Mouse (Mus musculus) bone marrow macrophage, adult 2 months (primary cell): ENCODE results near the gene Cbll1. TPM values are rescaled to one million over a fixed set of nuclear protein-coding genes. Genes with fewer than 3 reads are reported as not detected.

Experiments
- H3K27ac ChIP-seq: 2 replicates; pipeline ENCODE4 v1.5.1; 2012; ENCODE audit warnings: low read depth, low read length; ENCODE audit not compliant: insufficient read depth
- H3K4me1 ChIP-seq: 2 replicates; pipeline ENCODE4 v1.6.1; 2012; ENCODE audit warnings: low read length; ENCODE audit not compliant: control insufficient read depth, insufficient read depth
- H3K4me3 ChIP-seq: 2 replicates; pipeline ENCODE4 v1.5.1; 2012; ENCODE audit warnings: mild to moderate bottlenecking, low read length, moderate library complexity; ENCODE audit not compliant: insufficient read depth
- CTCF ChIP-seq: IDR thresholded peaks from 2 replicates; pipeline ENCODE4 v1.5.1; 2012; ENCODE audit warnings: low read depth, mild to moderate bottlenecking, low read length, moderate library complexity
- POLR2A ChIP-seq: IDR thresholded peaks from 2 replicates; pipeline ENCODE4 v1.6.1; 2012; ENCODE audit warnings: mild to moderate bottlenecking, low read depth, low read length, borderline replicate concordance
- polyA plus RNA-seq: library from polyadenylated mRNA; stranded (reverse); fragments of >200 nt; gene quantifications from 2 replicates; pipeline ENCODE4 v1.2.4, GENCODE M21; 2012; ENCODE audit not compliant: missing spikeins, insufficient read depth, insufficient read length

The Cbll1 gene
- polyA plus RNA-seq, 1 experiment: 24.7 TPM

GRCm38 (mm10) chr12:31527407-31527806 lies 28.0 kb upstream of the Cbll1 start:
- H3K27ac ChIP-seq: no peak overlapping the region
- TF ChIP-seq POLR2A (no peak), CTCF (no peak)
- no peaks in the 10 kb centered on the region for H3K4me1 ChIP-seq
- no peak overlapping the region for H3K4me3 ChIP-seq

GRCm38 (mm10) chr12:31521371-31521770 lies 22.0 kb upstream of the Cbll1 start:
- no peak overlapping the region for H3K27ac ChIP-seq
- H3K4me1 ChIP-seq: no peaks in the 10 kb centered on the region
- no peak overlapping the region for H3K4me3 ChIP-seq
- TF ChIP-seq POLR2A: no peak

DNA sequence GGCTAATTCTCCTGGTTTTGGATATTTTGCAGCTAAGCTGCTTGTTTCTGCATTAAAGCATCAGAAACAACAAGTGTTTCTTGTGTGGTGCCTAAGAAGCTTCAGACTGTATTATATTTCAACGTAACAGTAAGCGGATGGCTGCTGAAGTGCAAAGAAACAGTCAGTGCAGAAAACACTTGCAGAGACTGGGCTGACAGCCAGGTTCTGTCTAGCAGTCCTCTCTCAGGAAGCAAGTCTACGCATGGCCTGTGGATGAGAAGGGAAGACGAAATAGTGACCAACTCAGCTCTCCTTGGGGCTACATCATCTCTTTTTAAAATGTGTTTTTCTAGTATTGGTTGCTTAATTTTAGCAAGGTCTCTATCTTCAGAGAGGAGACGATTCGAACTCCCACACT lies 20.7 kb upstream of the Cbll1 start:
- Histone ChIP-seq H3K27ac (no peak overlapping the region), H3K4me3 (no peak overlapping the region), H3K4me1 (no peaks in the 10 kb centered on the region)
- TF ChIP-seq CTCF: no peak
- no peak for TF ChIP-seq POLR2A

DNA sequence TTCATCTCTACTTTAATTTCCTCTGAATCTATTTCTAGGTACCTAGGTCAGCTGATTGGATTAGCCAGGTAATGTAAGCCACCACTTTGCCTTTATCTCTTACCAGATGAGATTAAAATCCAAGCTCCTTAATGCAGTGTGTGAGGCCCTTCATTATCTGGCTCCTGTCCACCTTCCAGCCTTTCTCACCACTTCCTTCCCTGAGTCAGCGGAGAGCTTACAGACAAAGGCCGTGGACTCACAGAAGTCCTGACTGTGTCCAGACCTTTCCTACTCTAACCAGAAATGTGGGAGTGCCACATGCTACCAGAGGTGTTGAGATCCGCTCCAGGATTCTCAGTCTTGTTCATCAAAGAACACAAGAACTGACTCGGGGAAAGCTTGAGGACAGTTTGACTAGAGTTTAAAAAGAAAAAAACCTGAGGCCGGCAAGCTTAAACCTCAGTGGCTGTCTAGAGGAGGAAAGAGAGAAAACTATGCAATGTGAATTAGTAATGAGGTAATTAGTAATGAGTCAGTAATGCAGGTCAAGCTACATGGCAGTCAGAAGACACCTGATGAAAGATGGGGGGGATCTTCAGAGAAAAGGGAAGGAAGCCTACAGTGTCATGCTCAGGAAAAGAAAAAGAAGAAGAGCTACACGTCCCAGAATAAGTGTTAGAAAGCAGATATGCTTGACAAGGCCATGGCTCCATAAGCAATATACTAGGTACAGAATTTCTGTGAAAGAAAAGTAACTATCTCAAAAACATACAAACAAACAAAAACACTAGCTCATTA lies 14.5 kb upstream of the Cbll1 start:
- H3K27ac ChIP-seq: peak overlapping the region; percentile 39; the same call in 1 of the 2 replicates
- H3K4me3 ChIP-seq: no peak overlapping the region
- H3K4me1 ChIP-seq: peaks cover 18% of the 10 kb centered on the region
- TF ChIP-seq CTCF (no peak), POLR2A (no peak)

- Histone ChIP-seq H3K4me3 (no peak overlapping the region), H3K4me1 (peaks cover 18% of the 10 kb centered on the region), H3K27ac (0 out of 2 replicates have a peak overlapping the region, but pooled peaks have one; percentile 19)
- no peak for TF ChIP-seq POLR2A
These were observed 13.4 kb upstream of the Cbll1 start for GRCm38 (mm10) chr12:31512634-31513411.

- Histone ChIP-seq H3K27ac (no peak overlapping the region), H3K4me1 (peaks cover 18% of the 10 kb centered on the region)
- no peak for TF ChIP-seq CTCF
- no peak for TF ChIP-seq POLR2A
These were observed 11.8 kb upstream of the Cbll1 start for GRCm38 (mm10) chr12:31511218-31511617.

GRCm38 (mm10) chr12:31508496-31508895 lies 9.1 kb upstream of the Cbll1 start:
- no peak overlapping the region for H3K27ac ChIP-seq
- TF ChIP-seq POLR2A (no peak), CTCF (no peak)
- H3K4me1 ChIP-seq: peaks cover 8% of the 10 kb centered on the region
- no peak overlapping the region for H3K4me3 ChIP-seq

More at GRCm38 (mm10) chr12:31511218-31511617, 11.8 kb upstream of the Cbll1 start:
- H3K4me3 ChIP-seq: no peak overlapping the region

- TF ChIP-seq CTCF: no peak
- no peak for TF ChIP-seq POLR2A
- H3K27ac ChIP-seq: no peak overlapping the region
- peaks cover 5% of the 10 kb centered on the region for H3K4me1 ChIP-seq
- no peak overlapping the region for H3K4me3 ChIP-seq
These were observed 8.4 kb upstream of the Cbll1 start for GRCm38 (mm10) chr12:31507718-31508364.

DNA sequence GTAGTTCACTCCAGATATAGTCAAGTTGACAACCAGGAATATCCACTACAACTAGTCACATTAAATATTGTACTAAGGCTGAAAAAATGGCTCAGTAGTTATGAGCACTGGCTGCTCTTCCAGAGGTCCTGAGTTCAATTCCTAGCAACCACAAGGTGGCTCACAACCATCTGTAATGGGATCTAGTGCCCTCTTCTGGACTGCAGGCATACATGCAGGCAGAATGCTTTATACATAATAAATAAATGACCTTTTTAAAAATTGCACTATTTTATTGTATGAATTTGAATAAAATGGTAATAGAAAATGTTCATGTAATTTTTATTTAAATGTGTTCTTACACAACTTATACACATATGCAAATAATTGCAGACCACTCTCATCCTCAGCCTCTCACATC lies 3.8 kb upstream of the Cbll1 start:
- Histone ChIP-seq H3K4me3 (no peak overlapping the region), H3K4me1 (peaks cover 13% of the 10 kb centered on the region), H3K27ac (no peak overlapping the region)
- TF ChIP-seq CTCF (no peak), POLR2A (no peak)

DNA sequence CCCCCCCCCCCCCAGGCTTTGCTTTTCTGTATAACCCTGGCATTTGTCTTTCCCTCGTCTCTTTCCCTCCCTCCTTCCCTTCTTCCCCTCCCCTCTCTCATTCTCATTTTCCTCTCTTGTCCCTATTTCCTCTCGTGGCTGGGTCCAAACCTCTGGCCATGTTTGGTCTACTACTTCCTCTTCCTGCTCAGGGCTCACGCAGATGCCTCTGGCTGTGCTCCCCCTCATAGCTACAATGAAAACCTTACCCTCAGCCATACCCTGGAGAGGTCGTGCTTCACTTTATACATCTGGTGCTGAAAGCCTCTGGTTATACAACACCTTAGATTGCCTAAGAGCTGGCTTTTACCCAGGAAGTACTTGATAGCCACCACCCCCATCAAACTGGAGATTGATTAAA lies 1.9 kb upstream of the Cbll1 start:
- TF ChIP-seq POLR2A (no peak), CTCF (no peak)
- H3K4me3 ChIP-seq: no peak overlapping the region
- peaks cover 15% of the 10 kb centered on the region for H3K4me1 ChIP-seq
- no peak overlapping the region for H3K27ac ChIP-seq
